Mouse (Mus musculus) kidney, postnatal 14 days (tissue): ENCODE results near the gene Gm20388.

Experiments used
- DNase-seq: peaks from one replicate; pipeline ENCODE4 v3.0.0; 2022; ENCODE audit warnings: mixed read lengths

The Gm20388 gene

DNA sequence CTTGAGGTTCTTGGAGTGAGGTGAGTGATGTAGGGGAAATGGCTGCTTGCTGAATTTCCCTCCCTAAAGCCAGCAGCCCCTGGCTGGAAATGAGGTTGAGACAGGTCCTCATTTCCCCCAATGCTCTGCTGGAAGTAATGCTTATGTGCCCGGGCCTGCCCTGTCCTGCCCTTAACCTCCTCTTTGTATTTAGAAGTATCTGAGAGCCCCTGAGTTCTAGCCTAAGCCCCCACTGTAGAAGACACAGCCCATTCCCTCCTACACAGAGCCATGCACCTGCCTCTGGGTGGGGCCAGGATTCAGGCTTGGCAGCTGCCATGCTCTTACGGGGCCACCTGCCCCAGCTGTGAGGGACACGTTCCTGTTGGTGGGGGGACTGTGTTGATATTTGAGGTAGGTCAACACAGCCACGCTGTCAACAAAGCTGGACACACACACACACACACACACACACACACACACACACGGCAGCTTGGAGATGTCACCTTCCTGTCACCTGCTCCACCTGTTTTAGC lies 2787.7 kb downstream of the Gm20388 start:
- no peak for DNase-seq

GRCm38 (mm10) chr8:122699005-122699492 lies 2788.4 kb downstream of the Gm20388 start, which contains the start of gene Cbfa2t3:
TSS of gene Cbfa2t3 (minus strand) at chr8:122699109.
- DNase-seq, result peak; percentile 70

DNA sequence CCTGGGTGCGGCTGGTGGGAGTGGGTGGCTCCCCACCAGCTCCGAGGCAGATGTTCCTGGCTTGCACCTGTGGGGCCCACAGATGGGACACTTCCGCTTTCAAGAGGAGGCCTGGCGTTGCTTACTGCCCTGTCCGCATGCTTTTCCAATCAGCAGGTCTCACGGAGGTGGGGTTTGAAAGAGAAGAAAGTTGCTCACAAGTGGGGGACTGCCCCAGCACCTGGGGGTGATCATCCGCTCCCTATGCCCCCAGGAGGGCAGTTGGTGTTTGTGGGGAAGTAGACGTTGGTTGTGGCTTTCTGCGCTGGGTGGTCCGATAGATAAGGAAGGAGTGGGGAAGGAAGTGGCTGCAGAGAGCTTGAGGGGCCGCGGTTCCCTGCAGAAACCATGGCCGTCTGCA lies 2790.0 kb downstream of the Gm20388 start:
- DNase-seq, result no peak

- no peak for DNase-seq
These were observed 2791.0 kb downstream of the Gm20388 start for GRCm38 (mm10) chr8:122701441-122702185.

GRCm38 (mm10) chr8:122702301-122702941 lies 2791.8 kb downstream of the Gm20388 start:
- no peak for DNase-seq

- DNase-seq, result no peak
These were observed 2792.3 kb downstream of the Gm20388 start for GRCm38 (mm10) chr8:122702957-122703356.

GRCm38 (mm10) chr8:122704612-122705011 lies 2794.0 kb downstream of the Gm20388 start:
- DNase-seq, result no peak

GRCm38 (mm10) chr8:122705901-122706561 lies 2795.4 kb downstream of the Gm20388 start:
- DNase-seq, result no peak

DNA sequence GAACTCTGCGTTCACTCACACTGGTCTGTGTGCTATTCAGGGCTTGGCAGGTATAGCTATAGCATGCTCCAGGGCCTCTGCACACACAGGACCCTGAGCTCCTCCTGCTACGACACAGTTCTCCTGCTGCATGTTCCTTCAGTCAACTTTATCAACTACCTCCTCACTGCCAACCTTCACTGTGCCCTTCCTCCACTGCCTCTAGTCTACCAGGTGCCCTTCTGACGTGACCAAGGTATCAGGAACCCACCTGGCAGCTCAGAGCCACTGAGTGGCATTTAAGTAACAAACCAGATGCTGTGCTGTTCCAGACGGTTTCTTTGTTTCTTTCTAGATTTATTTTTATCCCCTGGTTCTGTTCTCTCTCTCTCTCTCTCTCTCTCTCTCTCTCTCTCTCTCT lies 2796.5 kb downstream of the Gm20388 start:
- DNase-seq, result no peak

- DNase-seq, result no peak
These were observed 2798.9 kb downstream of the Gm20388 start for GRCm38 (mm10) chr8:122709340-122710111.

- DNase-seq, result no peak
These were observed 2800.8 kb downstream of the Gm20388 start for GRCm38 (mm10) chr8:122711480-122711879.

DNA sequence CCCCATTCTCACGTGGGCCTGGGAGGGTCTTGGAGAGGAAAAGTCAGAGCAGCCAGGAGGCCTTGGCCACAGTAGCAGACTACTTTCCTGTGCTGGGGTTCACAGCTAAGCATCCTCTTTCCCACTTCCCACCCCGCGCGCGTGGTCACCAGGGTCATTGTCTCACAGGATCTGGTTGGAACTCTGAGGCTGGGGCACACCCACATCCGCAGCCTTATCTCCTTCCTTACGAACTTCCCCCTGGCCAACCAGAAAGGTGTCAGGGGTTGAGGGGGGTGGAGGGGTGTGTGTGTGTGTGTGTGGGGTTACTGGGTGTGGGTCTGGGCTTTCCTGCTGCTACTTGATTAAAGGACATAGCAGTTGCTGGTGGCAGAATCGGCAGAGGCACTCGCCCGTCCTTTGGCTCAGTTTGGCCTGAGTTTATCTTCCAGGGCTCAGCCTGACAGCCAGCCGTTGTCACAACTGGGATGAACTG lies 2801.3 kb downstream of the Gm20388 start:
- peak; percentile 79 for DNase-seq

- no peak for DNase-seq
These were observed 2801.9 kb downstream of the Gm20388 start for GRCm38 (mm10) chr8:122712411-122713156.

DNA sequence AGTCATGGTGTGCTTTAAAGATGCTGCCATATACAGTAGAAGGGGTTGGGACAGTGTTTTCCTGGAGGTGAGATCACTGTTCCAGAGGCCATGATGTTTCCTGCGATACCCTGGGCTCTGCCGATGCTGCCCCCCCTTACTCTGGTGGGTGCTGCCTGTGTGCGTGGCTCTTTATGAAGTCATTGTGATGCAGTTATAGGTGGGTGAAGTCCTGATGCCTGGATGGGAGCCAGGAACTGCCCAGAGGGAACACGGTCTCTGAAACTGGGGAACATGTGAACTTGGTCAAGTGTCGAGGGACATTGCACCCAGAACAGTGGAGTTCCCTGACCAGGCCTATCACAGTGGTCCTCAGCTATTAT lies 2802.5 kb downstream of the Gm20388 start:
- DNase-seq, result no peak

DNA sequence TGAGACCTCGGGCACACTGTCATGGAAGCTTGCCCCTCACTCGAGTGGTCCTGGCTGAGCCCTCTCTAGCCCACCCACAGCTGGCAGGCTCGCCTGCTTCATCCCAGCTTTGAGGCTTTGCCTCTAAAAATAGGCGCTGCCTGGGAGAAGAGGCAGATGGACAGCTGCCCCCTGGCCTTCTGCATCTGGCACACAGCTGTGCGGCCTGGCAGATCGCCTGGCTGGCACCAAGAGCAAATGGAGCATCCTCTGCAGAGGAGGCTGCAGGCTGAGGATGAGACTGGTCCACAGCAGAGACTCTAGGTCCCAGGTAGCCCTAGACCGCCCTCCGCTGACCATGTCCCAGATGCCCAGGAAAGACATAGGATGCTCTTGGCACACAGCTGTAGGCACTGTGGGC lies 2805.9 kb downstream of the Gm20388 start:
- DNase-seq, result no peak

DNA sequence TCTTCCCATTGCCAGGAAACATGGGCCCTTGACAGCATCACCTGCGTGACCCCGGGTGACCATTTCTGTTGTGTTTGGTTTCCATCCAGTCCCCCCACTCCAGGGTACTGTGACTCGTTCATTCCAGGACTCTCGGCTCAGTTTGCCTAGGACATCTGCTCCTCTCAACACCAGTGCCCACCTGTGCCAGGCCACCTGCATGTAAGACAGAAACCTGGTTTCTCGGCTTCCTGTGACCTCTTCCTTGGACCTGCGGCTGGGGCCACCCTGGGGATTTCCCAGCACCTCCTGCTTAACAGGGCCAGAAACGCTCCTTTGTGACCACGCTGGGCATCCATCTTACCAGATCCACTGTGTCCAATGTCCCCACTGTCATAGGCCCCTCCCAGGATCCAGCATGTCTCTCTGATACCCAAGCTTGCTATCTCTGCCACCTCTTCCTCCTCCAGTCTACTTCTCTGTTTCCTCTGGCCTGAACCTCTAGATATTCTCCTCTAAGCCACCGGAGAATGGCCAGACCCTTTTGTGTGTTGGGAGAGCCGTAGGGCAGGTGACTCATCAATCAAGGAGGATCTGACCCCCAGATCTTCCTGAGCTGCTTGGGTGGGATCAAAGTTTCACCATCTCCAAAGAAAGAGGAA lies 2807.3 kb downstream of the Gm20388 start:
- DNase-seq, result no peak

DNA sequence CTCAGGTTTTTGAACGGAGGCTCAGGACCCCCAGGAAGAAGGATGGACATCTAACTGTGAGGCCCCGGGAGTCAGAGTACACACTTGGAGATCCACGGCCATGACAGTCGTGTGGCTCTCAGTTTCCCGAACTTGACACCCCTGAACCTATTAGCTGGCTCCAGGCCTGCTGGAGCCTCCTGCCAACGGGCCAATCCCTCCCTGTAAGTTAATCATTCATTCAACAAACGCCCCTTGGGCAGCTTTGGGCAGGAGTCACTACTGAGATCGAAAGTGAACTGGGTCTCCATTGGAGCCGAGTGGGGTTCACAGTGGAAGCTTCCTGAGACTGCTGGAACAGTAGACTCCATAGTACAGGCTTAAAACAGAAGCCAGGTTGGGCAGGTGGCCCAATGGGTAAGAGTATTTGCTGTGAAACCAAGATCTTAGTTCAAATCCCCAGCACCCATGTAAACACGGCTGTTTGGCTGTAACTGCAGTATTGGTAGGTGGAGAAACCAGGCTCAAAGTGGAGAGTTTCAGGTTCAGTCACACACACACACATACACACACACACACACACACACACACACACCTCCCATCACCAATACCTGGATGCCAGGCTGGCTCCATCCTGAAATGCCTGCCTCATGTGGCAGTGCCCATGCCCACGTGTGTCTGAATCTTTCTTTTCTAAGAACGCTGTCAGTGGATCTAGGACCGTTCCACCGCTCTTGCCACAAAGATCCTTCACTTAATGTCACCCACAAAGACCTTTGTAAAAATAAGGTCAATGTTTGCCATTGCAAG lies 2808.3 kb downstream of the Gm20388 start:
- DNase-seq, result no peak

DNA sequence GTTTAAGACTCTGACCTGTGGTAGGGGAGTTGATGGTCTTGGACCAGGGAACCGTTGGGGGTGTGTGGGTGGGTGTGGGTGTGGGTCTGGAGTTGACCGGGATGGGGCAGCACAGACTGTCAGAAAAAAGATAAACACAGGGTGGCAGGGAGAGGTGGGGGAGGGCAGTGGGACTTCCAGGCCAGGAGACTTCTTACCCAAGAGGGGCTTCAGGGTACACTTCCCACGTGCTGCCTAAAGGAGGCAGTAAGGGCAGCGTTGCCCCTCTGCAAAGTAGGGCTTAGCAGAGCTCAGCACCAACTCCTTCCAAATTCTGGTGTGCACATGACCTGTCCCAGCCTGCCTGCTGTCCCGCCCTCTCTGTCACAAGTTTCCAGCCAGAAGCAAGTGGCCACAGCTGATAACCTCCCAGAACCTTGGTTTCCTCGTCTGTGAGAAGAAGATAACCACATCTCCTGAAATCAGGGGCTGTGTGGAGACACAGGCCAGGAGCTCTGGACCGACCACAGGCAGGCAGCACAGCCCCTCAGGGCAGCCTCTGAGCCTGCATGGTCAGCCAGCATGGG lies 2808.9 kb downstream of the Gm20388 start:
- DNase-seq, result no peak

DNA sequence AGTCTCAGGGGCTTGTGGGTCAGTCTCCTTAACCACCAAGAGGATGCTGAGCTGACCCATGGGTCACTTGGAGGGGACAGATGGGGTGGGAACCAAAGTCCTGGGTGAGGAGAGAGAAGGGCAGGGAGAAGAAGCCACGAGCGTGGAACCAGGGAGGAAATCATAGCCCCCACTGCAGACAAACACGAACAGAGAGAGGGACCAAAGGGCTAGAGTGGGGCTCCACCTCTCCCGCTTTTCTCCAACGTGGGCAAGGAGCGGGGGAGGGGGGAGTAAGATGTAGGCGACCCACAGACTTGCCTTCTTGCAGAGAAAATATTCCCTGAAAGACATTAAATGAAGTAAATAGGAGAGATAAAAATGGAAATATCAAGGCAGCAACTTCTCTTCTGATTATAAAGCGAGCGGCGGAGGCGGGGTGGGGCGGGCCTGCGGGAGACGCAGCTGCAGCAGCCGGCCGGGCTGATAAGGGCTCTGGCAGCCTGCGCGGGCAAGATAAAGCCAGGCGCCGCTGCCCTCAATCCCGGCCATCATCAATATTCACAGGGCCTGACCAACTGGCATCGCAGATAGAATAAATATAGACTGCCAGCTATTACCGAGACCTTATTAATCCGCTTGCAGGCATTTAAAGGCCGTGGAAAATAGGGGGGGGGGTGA lies 2809.6 kb downstream of the Gm20388 start:
- no peak for DNase-seq
